Mouse (Mus musculus) heart, postnatal 0 days (tissue): ENCODE data around the gene Lrrc8a. TPM values are rescaled to one million over a fixed set of nuclear protein-coding genes. Genes with fewer than 3 reads are reported as not detected.

Experiments
- ATAC-seq: fragments of 200-750 bp; cut with Nextera tagmentation; 2 replicates; pipeline ENCODE4 v1.8.0; 2017; ENCODE audit warnings: low read depth, moderate number of reproducible peaks, moderate library complexity; ENCODE audit not compliant: insufficient read depth
- DNase-seq: peaks from one replicate; pipeline ENCODE4 v3.0.0-alpha.2; 2016; ENCODE audit warnings: low spot score
- H3K27ac ChIP-seq: fragments of 300-500 bp; sonication (generic); 2 replicates; pipeline ENCODE4 v1.5.1; 2014; ENCODE audit warnings: low read depth, mild to moderate bottlenecking
- H3K27me3 ChIP-seq: fragments of 300-500 bp; sonication (generic); 2 replicates; pipeline ENCODE4 v1.6.1; 2014; ENCODE audit warnings: low read length, mixed read lengths; ENCODE audit not compliant: control insufficient read depth, insufficient read depth
- H3K36me3 ChIP-seq: fragments of 300-500 bp; sonication (generic); replicated peaks from 2 replicates; pipeline ENCODE4 v1.6.1; 2014; ENCODE audit warnings: low read length, mixed read lengths; ENCODE audit not compliant: control insufficient read depth, insufficient read depth
- H3K4me1 ChIP-seq: fragments of 300-500 bp; sonication (generic); 2 replicates; pipeline ENCODE4 v1.6.1; 2014; ENCODE audit warnings: antibody characterized with exemption; ENCODE audit not compliant: control insufficient read depth, insufficient read depth
- H3K4me2 ChIP-seq: fragments of 300-500 bp; sonication (generic); 2 replicates; pipeline ENCODE4 v1.6.1; 2014; ENCODE audit warnings: low read depth, mild to moderate bottlenecking, low read length, moderate library complexity
- H3K4me3 ChIP-seq: fragments of 300-500 bp; sonication (generic); 2 replicates; pipeline ENCODE4 v1.5.1; 2014; ENCODE audit warnings: low read depth, low read length
- H3K9ac ChIP-seq: fragments of 300-500 bp; sonication (generic); replicated peaks from 2 replicates; pipeline ENCODE4 v1.6.1; 2014; ENCODE audit warnings: low read depth, low read length, mixed read lengths
- H3K9me3 ChIP-seq: fragments of 300-500 bp; sonication (generic); replicated peaks from 2 replicates; pipeline ENCODE4 v1.6.1; 2016; ENCODE audit warnings: low read length; ENCODE audit not compliant: control insufficient read depth
- CTCF ChIP-seq: IDR thresholded peaks from 2 replicates; pipeline ENCODE4 v1.5.1; 2016; ENCODE audit warnings: antibody characterized with exemption, control low read depth, low read depth
- EP300 ChIP-seq: IDR thresholded peaks from 2 replicates; pipeline ENCODE4 v1.6.1; 2016; ENCODE audit warnings: antibody characterized with exemption, low read depth
- WGBS: fragments of 180-500 bp; shearing (Covaris S2); extraction: QIAGEN DNeasy Blood & Tissue Kit; methylation state at CpG from one replicate; pipeline ENCODE4 v1.1.7; 2014; 5-methylcytosine and 5-hydroxymethylcytosine counted together
- polyA plus RNA-seq: library from polyadenylated mRNA; unstranded; fragments of >200 nt; fragmentation: Nextera tagmentation; extraction: Ambion mirVana; gene quantifications from 2 replicates; pipeline ENCODE4 v1.2.1, GENCODE M21; 2015
- total RNA-seq: library from RNA; depleted of rRNA; stranded (reverse); fragments of >200 nt; gene quantifications from 2 replicates; pipeline ENCODE4 v1.2.3, GENCODE M21; 2014; ENCODE audit warnings: low replicate concordance

The Lrrc8a gene
- total and polyA plus RNA-seq, 2 experiments from 2014 or later, result 43.5 to 50.8 TPM

DNA sequence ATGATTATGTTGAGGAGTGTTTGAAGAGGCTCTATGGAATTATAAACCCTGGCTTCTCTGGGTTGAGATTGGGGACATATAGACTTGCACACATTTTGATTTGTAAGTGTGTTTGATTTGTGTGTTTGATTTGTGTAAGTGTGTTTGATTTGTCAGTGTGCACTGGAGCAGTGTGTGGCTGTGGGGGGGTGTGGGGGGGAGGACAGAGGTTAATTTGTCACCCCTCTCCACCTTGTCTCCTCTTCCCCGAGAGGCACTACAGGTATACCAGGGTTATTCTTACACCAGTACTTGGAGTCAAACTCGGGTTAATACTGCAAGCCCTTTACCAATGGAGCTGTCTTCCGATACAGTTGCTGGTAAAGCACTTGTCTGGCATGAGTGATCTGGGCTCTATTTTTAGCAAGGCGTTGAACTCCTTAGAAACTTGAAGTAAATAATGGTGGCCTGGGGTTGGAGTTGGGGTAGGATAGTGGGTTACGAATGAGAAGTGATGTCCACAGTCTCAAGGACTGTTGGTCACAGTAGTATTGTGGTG is 37.1 kb upstream of the Lrrc8a start:
- no peak overlapping the region for H3K9ac ChIP-seq
- TF ChIP-seq CTCF, result no peak
- no peak for TF ChIP-seq EP300
- no peak for DNase-seq
- H3K4me3 ChIP-seq, result no peak overlapping the region
- H3K27me3 ChIP-seq, result no peaks in the 10 kb centered on the region
- ATAC-seq, result no peak
- H3K4me1 ChIP-seq, result 0 out of 2 replicates have a peak, but pooled peaks cover 15% of the 10 kb centered on the region
- H3K4me2 ChIP-seq, result no peak overlapping the region
- H3K27ac ChIP-seq, result no peak overlapping the region
- no peaks in the 10 kb centered on the region for H3K9me3 ChIP-seq
- no peaks in the 10 kb centered on the region for H3K36me3 ChIP-seq
- 31% methylated on average over 5 of the region's 5 CpGs for WGBS

- no peak overlapping the region for H3K27ac ChIP-seq
- H3K4me3 ChIP-seq, result no peak overlapping the region
- 76% methylated on average over 7 of the region's 7 CpGs for WGBS
- no peak for TF ChIP-seq EP300
- TF ChIP-seq CTCF, result peak; percentile 29
- H3K9me3 ChIP-seq, result no peaks in the 10 kb centered on the region
- no peak overlapping the region for H3K9ac ChIP-seq
- DNase-seq, result no peak
- peaks cover 24% of the 10 kb centered on the region for H3K4me1 ChIP-seq
- no peaks in the 10 kb centered on the region for H3K36me3 ChIP-seq
- ATAC-seq, result no peak
- H3K27me3 ChIP-seq, result no peaks in the 10 kb centered on the region
- no peak overlapping the region for H3K4me2 ChIP-seq
Observed at GRCm38 (mm10) chr2:30203439-30203838, 34.1 kb upstream of the Lrrc8a start.

DNA sequence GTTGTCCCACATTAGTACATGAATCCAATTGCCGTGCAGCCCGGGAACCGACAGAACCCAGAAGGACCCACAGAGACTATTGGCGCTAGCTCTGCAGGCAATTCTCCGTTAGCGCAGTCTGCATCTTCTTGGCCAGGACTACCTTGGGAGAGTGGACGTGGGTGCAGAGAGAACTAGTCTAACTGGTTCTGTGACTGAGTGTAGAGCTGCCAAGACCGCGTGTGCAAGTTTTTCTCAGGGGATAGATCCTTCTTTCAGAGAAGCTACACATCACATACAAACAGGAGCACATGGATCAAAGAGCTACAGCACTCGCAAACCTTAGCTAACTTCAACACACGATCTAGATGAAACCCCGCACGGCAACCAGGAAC is 32.3 kb upstream of the Lrrc8a start:
- H3K4me1 ChIP-seq, result peaks cover 22% of the 10 kb centered on the region
- H3K27ac ChIP-seq, result peak overlapping the region; percentile 77
- peak overlapping the region; percentile 68 for H3K9ac ChIP-seq
- no peaks in the 10 kb centered on the region for H3K36me3 ChIP-seq
- TF ChIP-seq CTCF (no peak), EP300 (no peak)
- H3K27me3 ChIP-seq, result no peaks in the 10 kb centered on the region
- ATAC-seq (peak; percentile 14), DNase-seq (no peak)
- no peaks in the 10 kb centered on the region for H3K9me3 ChIP-seq
- peak overlapping the region; percentile 73 for H3K4me3 ChIP-seq
- peak overlapping the region; percentile 93 for H3K4me2 ChIP-seq
- WGBS, result under 1% methylated on average over 13 of the region's 13 CpGs

GRCm38 (mm10) chr2:30205629-30206357 is 31.7 kb upstream of the Lrrc8a start, which contains the start of gene Kyat1:
TSS of gene Kyat1 (minus strand) at chr2:30205847.
- WGBS, result under 1% methylated on average over 44 of the region's 44 CpGs
- TF ChIP-seq CTCF (no peak), EP300 (no peak)
- ATAC-seq, result peak; percentile 98

DNA sequence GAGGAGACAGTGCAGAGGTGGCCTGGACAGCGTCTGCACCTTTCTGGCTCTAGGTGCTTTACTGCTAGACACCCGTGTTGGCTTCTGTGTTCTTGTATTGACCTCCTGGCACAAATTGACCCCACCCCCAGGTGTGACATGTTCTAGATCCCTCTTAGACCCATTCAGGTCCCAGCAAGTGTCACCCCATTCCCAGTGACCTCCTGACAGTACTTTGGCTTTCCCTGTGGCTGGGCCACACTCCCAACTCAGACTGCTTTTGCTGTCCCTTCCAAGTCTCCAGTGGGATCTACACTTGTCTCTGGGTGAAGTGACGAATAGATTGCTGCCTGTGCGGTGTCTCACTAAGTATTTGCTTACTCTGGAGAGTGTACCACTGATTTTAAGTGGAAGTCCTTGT is 30.1 kb upstream of the Lrrc8a start:
- no peaks in the 10 kb centered on the region for H3K36me3 ChIP-seq
- no peaks in the 10 kb centered on the region for H3K27me3 ChIP-seq
- no peaks in the 10 kb centered on the region for H3K9me3 ChIP-seq
- no peak overlapping the region for H3K4me2 ChIP-seq
- no peak overlapping the region for H3K27ac ChIP-seq
- no peak for TF ChIP-seq EP300
- no peak for TF ChIP-seq CTCF
- H3K9ac ChIP-seq, result no peak overlapping the region
- DNase-seq (no peak), ATAC-seq (no peak)
- 61% methylated on average over 4 of the region's 4 CpGs for WGBS
- no peak overlapping the region for H3K4me3 ChIP-seq
- peaks cover 15% of the 10 kb centered on the region for H3K4me1 ChIP-seq

More at GRCm38 (mm10) chr2:30205629-30206357, 31.7 kb upstream of the Lrrc8a start, which contains the start of gene Kyat1:
- H3K9ac ChIP-seq, result peak within 1 kb of the TSS; percentile 68
- H3K4me3 ChIP-seq, result peak within 1 kb of the TSS; percentile 73
- H3K36me3 ChIP-seq, result no peaks in the 10 kb centered on the region
- H3K9me3 ChIP-seq, result no peaks in the 10 kb centered on the region
- H3K27ac ChIP-seq, result peak within 1 kb of the TSS; percentile 77
- H3K4me1 ChIP-seq, result peaks cover 16% of the 10 kb centered on the region
- no peaks in the 10 kb centered on the region for H3K27me3 ChIP-seq
- peak; percentile 96 for DNase-seq
- H3K4me2 ChIP-seq, result peak within 1 kb of the TSS; percentile 93
